Mouse (Mus musculus) myocyte (in vitro differentiated cells): ENCODE measurements around the gene Mansc1. TPM values are rescaled to one million over a fixed set of nuclear protein-coding genes. Genes with fewer than 3 reads are reported as not detected.

ENCODE experiments used
- H3K27me3 ChIP-seq: one replicate; pipeline ENCODE4 v1.6.1; 2011; ENCODE audit not compliant: control insufficient read depth, insufficient read depth, insufficient read length
- H3K36me3 ChIP-seq: one replicate; pipeline ENCODE4 v1.6.1; 2011; ENCODE audit not compliant: control insufficient read depth, insufficient read depth
- H3K4me2 ChIP-seq: one replicate; pipeline ENCODE4 v1.6.1; 2011; ENCODE audit warnings: low read depth, control low read depth
- H3K4me3 ChIP-seq: one replicate; pipeline ENCODE4 v1.5.1; 2011; ENCODE audit warnings: mild to moderate bottlenecking, control low read depth, moderate library complexity
- H3K79me2 ChIP-seq: one replicate; pipeline ENCODE4 v1.6.1; 2011; ENCODE audit not compliant: control insufficient read depth, insufficient read depth
- H3ac ChIP-seq: one replicate; pipeline ENCODE4 v1.6.1; 2011; ENCODE audit not compliant: control insufficient read depth, insufficient read length
- CEBPB ChIP-seq: IDR thresholded peaks from 2 replicates; pipeline ENCODE4 v1.6.1; 2011; ENCODE audit warnings: mild to moderate bottlenecking, moderate library complexity; ENCODE audit not compliant: poor library complexity, insufficient read depth, severe bottlenecking
- E2F4 ChIP-seq: IDR thresholded peaks from one replicate; pipeline ENCODE4 v1.6.1; 2011; ENCODE audit warnings: mild to moderate bottlenecking, control low read depth, moderate library complexity; ENCODE audit not compliant: insufficient read depth
- MAX ChIP-seq: IDR thresholded peaks from one replicate; pipeline ENCODE4 v1.6.1; 2011; ENCODE audit warnings: low read depth, mild to moderate bottlenecking, control low read depth
- MYOD1 ChIP-seq, 3 experiments: IDR thresholded peaks; one replicate each; pipeline ENCODE4 v1.6.1; 2011; ENCODE audit warnings: control low read depth in 2 of 3, low read depth in 2 of 3, mild to moderate bottlenecking in 2 of 3, moderate library complexity in 1 of 3; ENCODE audit not compliant: insufficient read length in 2 of 3, control insufficient read depth in 1 of 3
- MYOG ChIP-seq, 3 experiments: IDR thresholded peaks; one replicate each; pipeline ENCODE4 v1.6.1; 2011; ENCODE audit warnings: control low read depth in 2 of 3, low read depth in 2 of 3, mild to moderate bottlenecking in 2 of 3; ENCODE audit not compliant: insufficient read length in 2 of 3, control insufficient read depth in 1 of 3, insufficient read depth in 1 of 3
- POLR2A ChIP-seq: IDR thresholded peaks from one replicate; pipeline ENCODE4 v1.6.1; 2011; ENCODE audit warnings: low read depth, mild to moderate bottlenecking, control low read depth, moderate library complexity; ENCODE audit not compliant: insufficient read length
- POLR2AphosphoS2 ChIP-seq: IDR thresholded peaks from one replicate; pipeline ENCODE4 v1.6.1; 2011; ENCODE audit warnings: low read depth, control low read depth; ENCODE audit not compliant: insufficient read length
- REST ChIP-seq: IDR thresholded peaks from one replicate; pipeline ENCODE4 v1.6.1; 2011; ENCODE audit warnings: mild to moderate bottlenecking, control low read depth, moderate library complexity; ENCODE audit not compliant: insufficient read depth, insufficient read length
- SRF ChIP-seq: IDR thresholded peaks from one replicate; pipeline ENCODE4 v1.6.1; 2011; ENCODE audit warnings: low read depth; ENCODE audit not compliant: control insufficient read depth, insufficient read length
- TCF12 ChIP-seq: IDR thresholded peaks from one replicate; pipeline ENCODE4 v1.6.1; 2011; ENCODE audit warnings: mild to moderate bottlenecking, control low read depth; ENCODE audit not compliant: poor library complexity, insufficient read depth, severe bottlenecking
- TCF3 ChIP-seq: IDR thresholded peaks from one replicate; pipeline ENCODE4 v1.6.1; 2011; ENCODE audit warnings: low read depth, control low read depth; ENCODE audit not compliant: insufficient read length
- USF1 ChIP-seq: IDR thresholded peaks from one replicate; pipeline ENCODE4 v1.6.1; 2011; ENCODE audit warnings: low read depth, mild to moderate bottlenecking, control low read depth, moderate library complexity
- polyA plus RNA-seq: library from polyadenylated mRNA; unstranded; fragments of >200 nt; fragmentation: generic; extraction: Trizol; gene quantifications from one replicate; pipeline ENCODE4 v1.2.1, GENCODE M21; 2012; ENCODE audit warnings: missing spikeins

Gene Mansc1
- polyA plus RNA-seq, 1 experiment, result not detected

DNA sequence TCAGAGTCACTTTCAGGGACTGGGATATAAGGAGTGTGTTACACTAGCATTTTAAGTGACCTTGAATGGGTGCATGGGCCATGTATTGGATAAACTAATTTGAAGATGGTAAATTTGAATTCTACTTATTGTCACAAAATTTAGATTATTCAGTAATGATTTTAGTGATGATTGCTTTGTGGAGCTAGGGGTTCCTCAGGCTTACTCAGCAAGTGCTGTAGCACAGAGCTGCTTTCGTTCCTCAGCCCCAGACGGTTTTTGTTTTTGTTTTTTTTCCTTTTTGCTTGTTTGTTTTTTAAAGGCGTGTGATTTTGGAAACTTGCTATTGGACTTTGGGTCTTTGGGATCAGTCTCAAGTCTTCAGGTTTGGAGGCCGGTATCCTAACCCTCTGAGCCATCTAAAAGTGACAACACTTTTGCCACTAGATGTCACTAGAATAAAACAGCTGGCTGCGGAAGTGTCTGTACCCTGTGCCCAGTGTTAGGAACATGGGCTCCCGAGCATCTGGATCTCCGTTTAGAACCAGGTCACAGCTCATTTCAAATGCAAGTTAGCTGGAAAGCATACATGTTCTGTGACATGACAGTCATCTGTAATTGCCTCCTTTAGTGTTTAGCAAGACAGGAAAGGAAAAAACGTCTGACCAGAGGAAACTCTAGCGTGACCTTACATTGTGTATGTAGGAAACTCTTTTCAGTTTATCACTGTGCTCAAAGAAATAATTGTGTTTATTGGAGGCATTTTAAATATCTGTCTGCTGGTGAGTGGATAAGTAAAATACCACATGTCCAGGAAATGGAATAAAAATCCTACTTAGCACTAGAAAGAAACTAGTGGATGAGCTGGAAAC, 27.0 kb upstream of the Mansc1 start:
- Histone ChIP-seq H3K27me3 (no peaks in the 10 kb centered on the region), H3K4me3 (no peak overlapping the region), H3K79me2 (no peaks in the 10 kb centered on the region), H3K36me3 (no peaks in the 10 kb centered on the region), H3ac (no peak overlapping the region), H3K4me2 (no peak overlapping the region)
- TF ChIP-seq MYOD1 (IDR thresholded peaks at IDR 0.05; ENCODE audit: control insufficient read depth in 1 of 3, insufficient read length in 2 of 3, low read depth in 2 of 3) (no peak), CEBPB (no peak), MYOG (IDR thresholded peaks at IDR 0.05; ENCODE audit: control insufficient read depth in 1 of 3, insufficient read depth in 1 of 3, insufficient read length in 2 of 3, low read depth in 2 of 3) (no peak), E2F4 (no peak), TCF3 (no peak), POLR2A (no peak), SRF (no peak), REST (no peak), POLR2AphosphoS2 (no peak), TCF12 (no peak), MAX (no peak), USF1 (no peak)

DNA sequence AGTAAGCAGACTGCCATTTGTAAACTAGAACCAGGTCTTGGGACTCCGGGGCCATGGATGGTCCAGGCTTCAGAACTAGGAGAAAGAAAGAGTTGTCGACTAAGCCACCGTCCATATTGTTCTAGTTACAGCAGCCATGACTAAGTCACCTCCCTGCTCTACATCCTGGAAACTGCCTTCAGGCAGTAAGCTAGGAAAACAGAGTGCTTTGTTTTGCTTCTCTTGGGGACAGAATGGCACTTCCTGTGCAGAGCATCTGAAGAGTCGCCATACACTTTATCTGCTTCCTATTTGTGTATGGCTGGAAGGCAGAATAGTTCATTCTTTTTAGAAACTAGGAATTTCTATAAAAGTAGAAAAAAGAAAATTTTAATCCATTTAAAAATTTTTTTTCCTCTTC, 24.2 kb upstream of the Mansc1 start:
- H3K4me2 ChIP-seq, result no peak overlapping the region
- no peaks in the 10 kb centered on the region for H3K79me2 ChIP-seq
- no peaks in the 10 kb centered on the region for H3K27me3 ChIP-seq
- no peaks in the 10 kb centered on the region for H3K36me3 ChIP-seq
- no peak for TF ChIP-seq POLR2A
- no peak for TF ChIP-seq POLR2AphosphoS2
- TF ChIP-seq MYOG (IDR thresholded peaks at IDR 0.05; ENCODE audit: control insufficient read depth in 1 of 3, insufficient read depth in 1 of 3, insufficient read length in 2 of 3, low read depth in 2 of 3), result no peak
- TF ChIP-seq E2F4, result no peak
- TF ChIP-seq TCF12, result no peak
- TF ChIP-seq REST, result no peak
- no peak for TF ChIP-seq TCF3
- TF ChIP-seq USF1, result no peak
- TF ChIP-seq CEBPB, result no peak
- no peak for TF ChIP-seq MAX
- TF ChIP-seq SRF, result no peak
- no peak for TF ChIP-seq MYOD1 (IDR thresholded peaks at IDR 0.05; ENCODE audit: control insufficient read depth in 1 of 3, insufficient read length in 2 of 3, low read depth in 2 of 3)
- no peak overlapping the region for H3ac ChIP-seq
- no peak overlapping the region for H3K4me3 ChIP-seq

DNA sequence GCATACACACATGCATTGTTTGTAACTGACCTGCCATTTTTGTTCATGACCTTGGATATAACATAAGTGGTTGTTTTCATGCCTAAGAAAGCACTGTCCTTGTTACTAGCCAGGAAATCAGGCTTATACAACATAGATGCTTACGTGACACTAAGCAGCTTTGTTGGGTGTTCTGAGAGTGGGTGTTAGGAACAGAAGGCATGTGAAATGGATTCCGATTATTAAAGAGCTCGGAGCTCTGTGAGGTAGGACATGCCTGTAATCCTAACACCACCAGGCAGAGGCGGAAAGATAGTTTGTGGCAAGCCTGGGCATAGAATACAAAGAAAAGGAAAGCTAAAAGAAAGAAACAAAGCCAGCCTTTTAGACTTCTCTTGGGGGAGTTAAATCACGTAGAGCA, 16.1 kb upstream of the Mansc1 start:
- H3ac ChIP-seq, result no peak overlapping the region
- H3K27me3 ChIP-seq, result no peaks in the 10 kb centered on the region
- H3K4me2 ChIP-seq, result no peak overlapping the region
- H3K79me2 ChIP-seq, result no peaks in the 10 kb centered on the region
- H3K4me3 ChIP-seq, result no peak overlapping the region
- H3K36me3 ChIP-seq, result no peaks in the 10 kb centered on the region
- TF ChIP-seq USF1, result no peak
- TF ChIP-seq CEBPB, result no peak
- TF ChIP-seq TCF12, result no peak
- no peak for TF ChIP-seq REST
- no peak for TF ChIP-seq MAX
- TF ChIP-seq MYOG (IDR thresholded peaks at IDR 0.05; ENCODE audit: control insufficient read depth in 1 of 3, insufficient read depth in 1 of 3, insufficient read length in 2 of 3, low read depth in 2 of 3), result no peak
- TF ChIP-seq POLR2A, result no peak
- TF ChIP-seq POLR2AphosphoS2, result no peak
- TF ChIP-seq E2F4, result no peak
- no peak for TF ChIP-seq SRF
- TF ChIP-seq TCF3, result no peak
- no peak for TF ChIP-seq MYOD1 (IDR thresholded peaks at IDR 0.05; ENCODE audit: control insufficient read depth in 1 of 3, insufficient read length in 2 of 3, low read depth in 2 of 3)

DNA sequence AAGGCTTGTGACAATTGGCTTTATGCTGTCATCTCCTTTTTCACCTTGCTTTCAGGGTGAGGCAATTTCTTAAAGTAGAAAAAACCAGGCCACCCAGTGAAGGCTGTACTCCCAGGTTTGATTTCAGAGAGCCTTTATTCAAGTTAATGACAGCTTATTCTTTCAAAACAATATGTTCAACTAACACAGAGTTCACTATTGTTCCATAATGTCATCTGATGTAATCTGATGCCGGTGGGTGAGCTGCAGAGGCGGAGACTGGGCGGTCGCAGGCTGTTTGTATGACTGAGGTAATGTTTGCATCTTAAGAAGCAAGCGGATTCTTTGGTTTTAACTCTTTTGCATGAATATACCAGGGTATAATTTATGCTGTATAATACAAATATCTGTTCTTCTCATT, 15.3 kb upstream of the Mansc1 start:
- no peaks in the 10 kb centered on the region for H3K79me2 ChIP-seq
- H3K27me3 ChIP-seq, result no peaks in the 10 kb centered on the region
- H3K36me3 ChIP-seq, result no peaks in the 10 kb centered on the region
- TF ChIP-seq MYOD1 (IDR thresholded peaks at IDR 0.05; ENCODE audit: control insufficient read depth in 1 of 3, insufficient read length in 2 of 3, low read depth in 2 of 3), result no peak
- TF ChIP-seq TCF3, result no peak
- TF ChIP-seq REST, result no peak
- H3K4me3 ChIP-seq, result no peak overlapping the region
- peak overlapping the region; percentile 28 for H3K4me2 ChIP-seq
- H3ac ChIP-seq, result no peak overlapping the region

DNA sequence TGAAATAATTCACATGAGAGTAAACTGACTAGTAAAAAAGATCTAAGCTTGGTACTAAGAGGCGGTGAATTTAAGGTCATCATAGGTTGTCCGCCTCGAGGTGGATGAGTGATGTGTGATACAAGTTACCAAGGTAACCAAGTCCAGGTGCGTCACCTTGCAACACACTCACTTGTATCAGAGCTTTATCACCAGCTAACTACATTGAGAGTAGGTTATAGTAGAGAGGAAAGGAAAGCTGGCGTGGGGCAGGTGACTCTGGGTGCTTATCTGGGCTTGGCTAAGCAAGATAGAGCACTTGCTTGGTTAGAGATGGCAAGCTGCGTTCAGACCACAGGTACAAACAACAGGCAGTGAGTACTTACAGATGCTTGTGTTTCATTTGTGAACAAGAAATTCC, 14.5 kb upstream of the Mansc1 start:
- no peak overlapping the region for H3K4me3 ChIP-seq
- no peaks in the 10 kb centered on the region for H3K27me3 ChIP-seq
- H3K4me2 ChIP-seq, result no peak overlapping the region
- no peak for TF ChIP-seq SRF
- TF ChIP-seq MYOG (IDR thresholded peaks at IDR 0.05; ENCODE audit: control insufficient read depth in 1 of 3, insufficient read depth in 1 of 3, insufficient read length in 2 of 3, low read depth in 2 of 3), result no peak
- no peak for TF ChIP-seq CEBPB
- no peak for TF ChIP-seq MAX
- no peak for TF ChIP-seq TCF12
- TF ChIP-seq USF1, result no peak
- TF ChIP-seq REST, result no peak
- no peak for TF ChIP-seq MYOD1 (IDR thresholded peaks at IDR 0.05; ENCODE audit: control insufficient read depth in 1 of 3, insufficient read length in 2 of 3, low read depth in 2 of 3)
- TF ChIP-seq TCF3, result no peak
- TF ChIP-seq POLR2AphosphoS2, result no peak
- TF ChIP-seq E2F4, result no peak
- TF ChIP-seq POLR2A, result no peak
- no peaks in the 10 kb centered on the region for H3K79me2 ChIP-seq
- H3ac ChIP-seq, result no peak overlapping the region
- H3K36me3 ChIP-seq, result no peaks in the 10 kb centered on the region
